Mouse (Mus musculus) testis, adult 2 months (tissue): ENCODE results near the gene Nrl. TPM values are rescaled to one million over a fixed set of nuclear protein-coding genes. Genes with fewer than 3 reads are reported as not detected.
A peak's percentile ranks its signal among the peaks of the same experiment; 100 is the strongest.

Source experiments
- H3K27ac ChIP-seq: fragments of 200-500 bp; 2 replicates; pipeline ENCODE4 v1.5.1; 2012; ENCODE audit warnings: low read depth, low read length; ENCODE audit not compliant: control insufficient read depth, insufficient read depth
- H3K27me3 ChIP-seq: fragments of 200-500 bp; 2 replicates; pipeline ENCODE4 v1.6.1; 2012; ENCODE audit warnings: mild to moderate bottlenecking, low read length, moderate library complexity; ENCODE audit not compliant: control insufficient read depth, insufficient read depth
- H3K36me3 ChIP-seq: fragments of 200-500 bp; 2 replicates; pipeline ENCODE4 v1.6.1; 2012; ENCODE audit warnings: mild to moderate bottlenecking, low read length; ENCODE audit not compliant: control insufficient read depth, insufficient read depth
- H3K4me1 ChIP-seq: fragments of 200-500 bp; 2 replicates; pipeline ENCODE4 v1.6.1; 2012; ENCODE audit warnings: low read length; ENCODE audit not compliant: control insufficient read depth, insufficient read depth
- H3K4me3 ChIP-seq: fragments of 200-500 bp; 2 replicates; pipeline ENCODE4 v1.5.1; 2012; ENCODE audit warnings: low read depth, mild to moderate bottlenecking, low read length, moderate library complexity, mixed read lengths; ENCODE audit not compliant: control insufficient read depth
- CTCF ChIP-seq: fragments of 200-500 bp; IDR thresholded peaks from 2 replicates; pipeline ENCODE4 v1.5.1; 2012; ENCODE audit warnings: low read depth, mild to moderate bottlenecking, inconsistent platforms, low read length, moderate library complexity; ENCODE audit not compliant: control insufficient read depth, insufficient read depth, insufficient replicate concordance
- POLR2A ChIP-seq: fragments of 200-500 bp; IDR thresholded peaks from 2 replicates; pipeline ENCODE4 v1.6.1; 2012; ENCODE audit warnings: low read depth, mild to moderate bottlenecking, inconsistent platforms, low read length, moderate library complexity; ENCODE audit not compliant: control insufficient read depth
- polyA plus RNA-seq: library from polyadenylated mRNA; depleted of rRNA; stranded (reverse); fragments of >200 nt; gene quantifications from 2 replicates; pipeline ENCODE4 v1.2.3, GENCODE M21; 2012

Nrl gene
- polyA plus RNA-seq, 1 experiment = 0.20 TPM

DNA sequence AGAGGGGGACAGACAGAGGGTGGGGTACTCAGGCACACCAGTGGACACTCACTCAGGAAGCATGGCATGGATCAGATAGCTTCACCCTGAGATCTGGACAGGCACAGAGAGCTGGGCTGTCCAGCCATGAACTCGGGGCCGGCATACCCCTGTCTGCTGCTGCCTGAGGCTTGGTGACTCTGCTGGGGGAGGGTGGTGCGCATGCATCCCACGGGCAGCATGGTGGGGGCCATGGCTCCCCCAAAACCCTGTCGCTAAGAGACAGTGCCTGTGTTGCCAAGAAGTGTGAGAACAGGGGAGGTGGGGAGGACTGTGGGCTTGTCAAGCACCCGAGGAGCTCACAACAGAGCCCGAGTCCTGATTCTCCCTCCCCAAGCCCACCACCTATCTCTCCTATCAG is 13.7 kb downstream of the Nrl start:
- no peaks in the 10 kb centered on the region for H3K36me3 ChIP-seq
- H3K4me3 ChIP-seq = no peak overlapping the region
- no peak overlapping the region for H3K27ac ChIP-seq
- no peaks in the 10 kb centered on the region for H3K4me1 ChIP-seq
- TF ChIP-seq CTCF (no peak), POLR2A (no peak)
- no peaks in the 10 kb centered on the region for H3K27me3 ChIP-seq

GRCm38 (mm10) chr14:55510125-55510731 is 14.6 kb downstream of the Nrl start, which contains the start of gene Cpne6:
Cpne6 (plus strand) TSS chr14:55510445.
- H3K36me3 ChIP-seq = no peaks in the 10 kb centered on the region
- H3K27ac ChIP-seq = no peak within 1 kb of the TSS
- H3K4me1 ChIP-seq = no peaks in the 10 kb centered on the region
- TF ChIP-seq CTCF (no peak), POLR2A (no peak)
- no peaks in the 10 kb centered on the region for H3K27me3 ChIP-seq
- H3K4me3 ChIP-seq = no peak within 1 kb of the TSS

DNA sequence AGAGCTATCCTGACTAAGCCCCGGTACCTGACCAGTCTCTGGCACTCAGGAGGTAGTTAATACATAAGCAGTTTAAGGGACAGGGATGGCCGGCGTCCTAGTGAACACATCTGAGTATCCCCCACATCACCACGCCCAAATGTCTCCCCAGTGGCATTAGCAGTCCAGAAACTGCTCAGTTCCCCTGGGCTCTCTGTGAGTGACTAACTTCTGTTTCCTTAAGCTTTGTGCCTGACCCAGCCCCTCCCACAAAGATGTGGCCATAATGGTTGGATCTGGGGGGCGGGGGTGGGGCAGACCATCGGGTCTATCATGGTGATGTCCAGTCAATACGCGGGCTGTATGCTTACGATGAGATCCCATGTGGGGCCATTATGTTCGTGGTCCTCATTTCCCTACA is 15.2 kb downstream of the Nrl start:
- no peaks in the 10 kb centered on the region for H3K4me1 ChIP-seq
- TF ChIP-seq CTCF (no peak), POLR2A (no peak)
- no peak overlapping the region for H3K27ac ChIP-seq
- no peaks in the 10 kb centered on the region for H3K27me3 ChIP-seq
- no peaks in the 10 kb centered on the region for H3K36me3 ChIP-seq
- no peak overlapping the region for H3K4me3 ChIP-seq

- Histone ChIP-seq H3K4me3 (no peak overlapping the region), H3K36me3 (no peaks in the 10 kb centered on the region), H3K4me1 (no peaks in the 10 kb centered on the region), H3K27ac (no peak overlapping the region), H3K27me3 (no peaks in the 10 kb centered on the region)
- TF ChIP-seq CTCF = no peak
- no peak for TF ChIP-seq POLR2A
Measured at GRCm38 (mm10) chr14:55507801-55508200, 17.0 kb downstream of the Nrl start.

GRCm38 (mm10) chr14:55505612-55506011 is 19.2 kb downstream of the Nrl start:
- Histone ChIP-seq H3K27me3 (no peaks in the 10 kb centered on the region), H3K4me3 (no peak overlapping the region), H3K4me1 (no peaks in the 10 kb centered on the region), H3K36me3 (no peaks in the 10 kb centered on the region), H3K27ac (no peak overlapping the region)
- no peak for TF ChIP-seq CTCF
- TF ChIP-seq POLR2A = no peak

- Histone ChIP-seq H3K27ac (no peak overlapping the region), H3K27me3 (no peaks in the 10 kb centered on the region), H3K4me1 (peaks cover 8% of the 10 kb centered on the region), H3K4me3 (no peak overlapping the region), H3K36me3 (no peaks in the 10 kb centered on the region)
- TF ChIP-seq CTCF (peak; percentile 89), POLR2A (no peak)
Measured at GRCm38 (mm10) chr14:55497449-55497821, 27.3 kb downstream of the Nrl start.

GRCm38 (mm10) chr14:55496761-55497448 is 27.9 kb downstream of the Nrl start:
- H3K4me3 ChIP-seq = no peak overlapping the region
- no peaks in the 10 kb centered on the region for H3K36me3 ChIP-seq
- no peaks in the 10 kb centered on the region for H3K27me3 ChIP-seq
- TF ChIP-seq POLR2A = no peak
- TF ChIP-seq CTCF = no peak
- no peak overlapping the region for H3K27ac ChIP-seq
- peaks cover 8% of the 10 kb centered on the region for H3K4me1 ChIP-seq
